ENCODE assay signal across 7 mouse cellular contexts in genomic region chr2:121832484-121832894, GRCm38 (mm10). TPM values are rescaled to one million over a fixed set of nuclear protein-coding genes. Genes with fewer than 3 reads are reported as not detected.
A peak's percentile ranks its signal among the peaks of the same experiment; 100 is the strongest.
DNase-seq lines count a peak whose midpoint lies in the region; ATAC-seq and TF ChIP-seq lines count a peak whose summit lies in the region.

No protein-coding gene starts in this region.

- H3K27ac ChIP-seq in embryonic facial prominence, embryonic 10.5 days (replicated peaks): no peak overlapping the region
- no peak overlapping the region for H3K27ac ChIP-seq in heart, embryonic 16.5 days (ENCODE audit: low read length)

- peak overlapping the region; percentile 23; the same call in 1 of the 2 replicates for H3K4me2 ChIP-seq in heart, embryonic 16.5 days (ENCODE audit: low read depth, low read length)

- H3K36me3 ChIP-seq in G1E (replicated peaks): no peaks in the 10 kb centered on the region
- H3K36me3 ChIP-seq in embryonic facial prominence, embryonic 10.5 days (replicated peaks): no peaks in the 10 kb centered on the region
- no peaks in the 10 kb centered on the region for H3K36me3 ChIP-seq in heart, embryonic 16.5 days (ENCODE audit: control insufficient read depth, insufficient read depth)
- no peaks in the 10 kb centered on the region for H3K36me3 ChIP-seq in megakaryocyte, embryonic 14.5 days (replicated peaks; ENCODE audit: low read length)

- 10% methylated on average over 5 of the region's 5 CpGs for whole genome bisulfite sequencing in embryonic facial prominence, embryonic 10.5 days
- 3% methylated on average over 5 of the region's 5 CpGs for WGBS in heart, embryonic 16.5 days

- no peak overlapping the region for H3K9ac ChIP-seq in heart, embryonic 16.5 days (ENCODE audit: low read length)

- H3K27me3 ChIP-seq in G1E (ENCODE audit: insufficient read depth, low read length): no peaks in the 10 kb centered on the region
- peaks cover 7% of the 10 kb centered on the region; the same call in 1 of the 2 replicates for H3K27me3 ChIP-seq in embryonic facial prominence, embryonic 10.5 days (replicated peaks; ENCODE audit: low read depth, poor library complexity, severe bottlenecking)
- no peaks in the 10 kb centered on the region for H3K27me3 ChIP-seq in heart, embryonic 16.5 days (ENCODE audit: control insufficient read depth, insufficient read depth, low read length)
- H3K27me3 ChIP-seq in megakaryocyte, embryonic 14.5 days (replicated peaks): peaks cover 7% of the 10 kb centered on the region

- peak; percentile 73 for ATAC-seq in G1E (ENCODE audit: extremely low read depth, insufficient number of reproducible peaks, low FRiP score, poor library complexity, severe bottlenecking)
- ATAC-seq in heart, embryonic 16.5 days (replicated peaks; ENCODE audit: extremely low read depth, insufficient read depth, low FRiP score): no peak

- TF ChIP-seq CTCF in G1E (IDR thresholded peaks at IDR 0.05; ENCODE audit: low read depth, low read length): peak; percentile 16; the same call in 1 of the 2 replicates

- peak; percentile 53 for DNase-seq in G1E (ENCODE audit: low spot score)
- peak; percentile 45 for DNase-seq in adrenal gland, postnatal 25 days
- DNase-seq in embryonic facial prominence, embryonic 10.5 days (ENCODE audit: low spot score): peak; percentile 60
- DNase-seq in layer of hippocampus, adult 9-10 months (ENCODE audit: low spot score): peak; percentile 27
- DNase-seq in right cerebral cortex, postnatal 4 days: peak; percentile 30

- no peaks in the 10 kb centered on the region for H3K9me3 ChIP-seq in G1E (replicated peaks)
- H3K9me3 ChIP-seq in embryonic facial prominence, embryonic 10.5 days: no peaks in the 10 kb centered on the region
- no peaks in the 10 kb centered on the region for H3K9me3 ChIP-seq in heart, embryonic 16.5 days (replicated peaks; ENCODE audit: control insufficient read depth, low read length)
- no peaks in the 10 kb centered on the region for H3K9me3 ChIP-seq in megakaryocyte, embryonic 14.5 days

- H3K4me1 ChIP-seq in G1E (ENCODE audit: insufficient read depth, low read depth, low read length): peaks cover 14% of the 10 kb centered on the region
- H3K4me1 ChIP-seq in embryonic facial prominence, embryonic 10.5 days: 0 out of 2 replicates have a peak, but pooled peaks cover 2% of the 10 kb centered on the region
- H3K4me1 ChIP-seq in heart, embryonic 16.5 days (ENCODE audit: control insufficient read depth, insufficient read depth, low read length): no peaks in the 10 kb centered on the region
- H3K4me1 ChIP-seq in megakaryocyte, embryonic 14.5 days: peaks cover 8% of the 10 kb centered on the region; the same call in 1 of the 2 replicates

- no peak overlapping the region for H3K4me3 ChIP-seq in G1E (ENCODE audit: low read depth, low read length)
- H3K4me3 ChIP-seq in embryonic facial prominence, embryonic 10.5 days: no peak overlapping the region
- no peak overlapping the region for H3K4me3 ChIP-seq in heart, embryonic 16.5 days (ENCODE audit: low read length)
- peak overlapping the region; percentile 72 for H3K4me3 ChIP-seq in megakaryocyte, embryonic 14.5 days (replicated peaks)

RNA-seq across cellular contexts. Expression of gene Frmd5, which starts 25.6 kb away (rescaled TPM):
- total RNA-seq in G1E (2014; fragmentation: Nextera tagmentation) (74.4 and 79.4 TPM in 2 replicates), G1E (2017) (20.6 and 22.3 TPM in 2 replicates)
- 11.6 and 12.8 TPM in 2 replicates for polyA plus RNA-seq in G1E (2012)
- 185 and 208 TPM in 2 replicates for total RNA-seq in adrenal gland, postnatal 25 days (2021)
- 5.4 and 6.9 TPM in 2 replicates for polyA plus RNA-seq in embryonic facial prominence, embryonic 10.5 days (2016; fragmentation: Nextera tagmentation; extraction: Ambion mirVana)
- 54.7 and 68.3 TPM in 2 replicates for polyA plus RNA-seq in heart, embryonic 16.5 days (2015; fragmentation: Nextera tagmentation; extraction: Ambion mirVana)
- 1.1 TPM in 1 of 2 replicates, not detected in the other for polyA plus RNA-seq in megakaryocyte, embryonic 14.5 days (2012; ENCODE audit: insufficient read depth, low replicate concordance)

RNA-seq across cellular contexts. Expression of gene Casc4, which starts 34.3 kb away (rescaled TPM):
- 51.8 and 75.4 TPM in 2 replicates for total RNA-seq in G1E (2014; fragmentation: Nextera tagmentation)
- 34.2 and 38.6 TPM in 2 replicates for total RNA-seq in G1E (2017)
- polyA plus RNA-seq in G1E (2012): 14.3 and 16.9 TPM in 2 replicates
- total RNA-seq in adrenal gland, postnatal 25 days (2021): 38.2 and 45.9 TPM in 2 replicates
- polyA plus RNA-seq in embryonic facial prominence, embryonic 10.5 days (2016; fragmentation: Nextera tagmentation; extraction: Ambion mirVana): 14.0 and 15.1 TPM in 2 replicates
- 9.2 and 9.9 TPM in 2 replicates for polyA plus RNA-seq in heart, embryonic 16.5 days (2015; fragmentation: Nextera tagmentation; extraction: Ambion mirVana)
- polyA plus RNA-seq in megakaryocyte, embryonic 14.5 days (2012; ENCODE audit: insufficient read depth, low replicate concordance): 0.67 and 2.8 TPM in 2 replicates
